Mouse (Mus musculus) spleen, adult 2 months (tissue): ENCODE data around the gene Vmn1r228. TPM values are rescaled to one million over a fixed set of nuclear protein-coding genes. Genes with fewer than 3 reads are reported as not detected.

ENCODE experiments used
- DNase-seq, 2 experiments: peaks; one replicate each; pipeline versions ENCODE4 v3.0.0 to v3.0.0-alpha.2; 2012 to 2021; ENCODE audit warnings: low spot score in 2 of 2, low read depth in 1 of 2
- H3K27ac ChIP-seq: fragments of 200-500 bp; 2 replicates; pipeline ENCODE4 v1.5.1; 2012; ENCODE audit warnings: low read length, inconsistent platforms; ENCODE audit not compliant: insufficient read depth
- H3K27me3 ChIP-seq: fragments of 200-500 bp; 2 replicates; pipeline ENCODE4 v1.6.1; 2012; ENCODE audit warnings: mild to moderate bottlenecking, moderate library complexity, low read length, inconsistent platforms; ENCODE audit not compliant: control insufficient read depth, insufficient read depth
- H3K36me3 ChIP-seq: fragments of 200-500 bp; 2 replicates; pipeline ENCODE4 v1.6.1; 2012; ENCODE audit warnings: mild to moderate bottlenecking, low read length, inconsistent platforms; ENCODE audit not compliant: control insufficient read depth, insufficient read depth
- H3K4me1 ChIP-seq: fragments of 200-500 bp; 2 replicates; pipeline ENCODE4 v1.6.1; 2011; ENCODE audit warnings: inconsistent platforms; ENCODE audit not compliant: control insufficient read depth, insufficient read depth, insufficient read length
- H3K4me3 ChIP-seq: fragments of 200-500 bp; 2 replicates; pipeline ENCODE4 v1.5.1; 2011; ENCODE audit warnings: mild to moderate bottlenecking, inconsistent platforms; ENCODE audit not compliant: insufficient read depth, insufficient read length; ENCODE audit errors: extremely low read depth
- CTCF ChIP-seq: fragments of 200-500 bp; IDR thresholded peaks from 2 replicates; pipeline ENCODE4 v1.5.1; 2011; ENCODE audit warnings: mild to moderate bottlenecking, inconsistent platforms; ENCODE audit not compliant: insufficient read depth, insufficient read length, insufficient replicate concordance; ENCODE audit errors: extremely low read depth
- POLR2A ChIP-seq: fragments of 200-500 bp; IDR thresholded peaks from 2 replicates; pipeline ENCODE4 v1.6.1; 2011; ENCODE audit warnings: low read depth, low read length, inconsistent platforms
- WGBS: fragments of 180-500 bp; shearing (Covaris S2); methylation state at CpG from one replicate; pipeline ENCODE4 v1.1.7; 2018; 5-methylcytosine and 5-hydroxymethylcytosine counted together
- polyA plus RNA-seq: library from polyadenylated mRNA; depleted of rRNA; stranded (reverse); fragments of >200 nt; gene quantifications from 2 replicates; pipeline ENCODE4 v1.2.3, GENCODE M21; 2012; rRNA removed

The Vmn1r228 gene
- polyA plus RNA-seq: not detected in 2 replicates

- no peaks in the 10 kb centered on the region for H3K36me3 ChIP-seq
- DNase-seq: no peak
- no peak within 1 kb of the TSS for H3K27ac ChIP-seq
- no peaks in the 10 kb centered on the region for H3K4me1 ChIP-seq
- no peak for TF ChIP-seq POLR2A
- no peak for TF ChIP-seq CTCF
- no peak within 1 kb of the TSS for H3K4me3 ChIP-seq
- no peaks in the 10 kb centered on the region for H3K27me3 ChIP-seq
Measured at GRCm38 (mm10) chr17:20786057-20786456, at the start of gene Vmn1r228. TSS of gene Vmn1r228 (minus strand) at chr17:20786157.

- H3K4me3 ChIP-seq: no peak within 1 kb of the TSS
- WGBS: 77% methylated on average over 1 of the region's 1 CpGs
- no peaks in the 10 kb centered on the region for H3K4me1 ChIP-seq
- no peaks in the 10 kb centered on the region for H3K36me3 ChIP-seq
- DNase-seq: no peak
- TF ChIP-seq CTCF (no peak), POLR2A (no peak)
- H3K27me3 ChIP-seq: no peaks in the 10 kb centered on the region
- H3K27ac ChIP-seq: no peak within 1 kb of the TSS
Measured at GRCm38 (mm10) chr17:20811255-20811654, 25.3 kb upstream of the Vmn1r228 start, which contains the start of gene Vmn1r229. TSS of gene Vmn1r229 (plus strand) at chr17:20811555.

DNA sequence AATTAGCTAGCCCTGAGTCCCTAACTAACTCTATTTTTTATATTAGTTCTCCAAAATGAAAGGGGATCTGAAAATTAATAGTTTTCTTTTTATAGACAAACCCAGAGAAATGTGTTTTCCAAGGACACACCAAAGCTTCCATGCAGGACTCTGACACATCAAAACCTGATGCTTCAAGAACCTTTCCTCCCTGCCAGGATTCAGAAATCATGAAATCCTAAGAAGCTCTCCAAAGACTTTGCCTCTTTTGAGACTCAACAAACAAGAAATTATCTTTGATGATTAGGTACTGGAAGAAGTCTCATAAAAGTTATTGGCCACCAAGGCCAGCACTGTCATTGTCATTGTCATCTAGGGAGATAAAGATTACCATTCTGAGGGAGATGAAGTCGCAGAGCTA lies 56.4 kb downstream of the Vmn1r228 start, which contains the start of gene Vmn1r227:
Gene Vmn1r227 (plus strand): TSS at position 301 of the 400 bp plus-strand sequence.
- WGBS: 27% methylated on average over 1 of the region's 1 CpGs
- Histone ChIP-seq H3K27ac (no peak within 1 kb of the TSS), H3K27me3 (no peaks in the 10 kb centered on the region), H3K36me3 (no peaks in the 10 kb centered on the region), H3K4me1 (no peaks in the 10 kb centered on the region), H3K4me3 (no peak within 1 kb of the TSS)
- no peak for TF ChIP-seq POLR2A
- TF ChIP-seq CTCF: no peak
- no peak for DNase-seq

Other genes starting within 250 kb of the Vmn1r228 start
- not detected in 2 replicates for gene Vmn2r109, start 221.4 kb downstream of the Vmn1r228 start, polyA plus RNA-seq
- not detected in 2 replicates for gene Vmn2r110, start 189.7 kb downstream of the Vmn1r228 start, polyA plus RNA-seq
- not detected in 2 replicates for gene Fpr-rs3, start 161.3 kb downstream of the Vmn1r228 start, polyA plus RNA-seq
- not detected in 2 replicates for gene Vmn1r226, start 103.3 kb downstream of the Vmn1r228 start, polyA plus RNA-seq
- not detected in 2 replicates for gene Vmn1r227, start 56.3 kb downstream of the Vmn1r228 start, polyA plus RNA-seq
- not detected in 2 replicates for gene Vmn1r229, start 25.4 kb upstream of the Vmn1r228 start, polyA plus RNA-seq
- gene Vmn1r230, start 54.3 kb upstream of the Vmn1r228 start, polyA plus RNA-seq: not detected in 2 replicates
- gene Vmn1r231, start 118.9 kb upstream of the Vmn1r228 start, polyA plus RNA-seq: not detected in 2 replicates
- not detected in 2 replicates for gene Vmn1r232, start 133.6 kb upstream of the Vmn1r228 start, polyA plus RNA-seq
- gene Ppp2r1a, start 159.2 kb upstream of the Vmn1r228 start, polyA plus RNA-seq: 112 and 119 TPM in 2 replicates
- gene Vmn1r233, start 210.3 kb upstream of the Vmn1r228 start, polyA plus RNA-seq: not detected in 2 replicates
- 1.1 and 1.5 TPM in 2 replicates for gene Zfp160, start 222.7 kb upstream of the Vmn1r228 start, polyA plus RNA-seq